Mouse (Mus musculus) gastrocnemius, adult 2 months (tissue): ENCODE data around the gene Hes1. TPM values are rescaled to one million over a fixed set of nuclear protein-coding genes. Genes with fewer than 3 reads are reported as not detected.

Experiments used
- DNase-seq: peaks from one replicate; pipeline ENCODE4 v3.0.0; 2022
- H3K27ac ChIP-seq: fragments of 200-600 bp; 2 replicates; pipeline ENCODE4 v1.8.1; 2022; ENCODE audit warnings: mild to moderate bottlenecking
- H3K4me3 ChIP-seq: fragments of 200-600 bp; 2 replicates; pipeline ENCODE4 v1.8.1; 2022; ENCODE audit warnings: mild to moderate bottlenecking, moderate library complexity
- CTCF ChIP-seq: fragments of 200-600 bp; IDR thresholded peaks from 2 replicates; pipeline ENCODE4 v1.8.1; 2022; ENCODE audit warnings: antibody characterized with exemption, mild to moderate bottlenecking, moderate library complexity
- intact Hi-C: fragments of 180-260 bp; cut with DNase I; formaldehyde crosslinking; loops from one replicate; pipeline ENCODE4 v1.15.1; 2025
- total RNA-seq, 2 experiments: library from RNA; stranded (reverse); gene quantifications; 2 replicates each; pipeline ENCODE4 v1.2.3; 2021

Hes1 gene
- total RNA-seq, 2 experiments from 2014 or later = 9.5 to 11.1 TPM

- H3K27ac ChIP-seq = peak overlapping the region; percentile 98
- intact Hi-C loops = loop anchor here (1.0 to 2.0 kb wide), 4 partner anchors 70 to 338 kb away; no protein-coding TSS in a partner anchor
- H3K4me3 ChIP-seq = peak overlapping the region; percentile 89
- DNase-seq = peak; percentile 93
- TF ChIP-seq CTCF = peak; percentile 86
Measured at GRCm38 (mm10) chr16:30066852-30067301, 2.7 kb downstream of the Hes1 start.

GRCm38 (mm10) chr16:30068041-30069020 lies 4.1 kb downstream of the Hes1 start:
- TF ChIP-seq CTCF = no peak
- Histone ChIP-seq H3K4me3 (peak overlapping the region; percentile 89), H3K27ac (peak overlapping the region; percentile 98)
- DNase-seq = peak; percentile 44
- intact Hi-C loops = loop anchor here (2.0 kb wide), 1 partner anchor 334 kb away; no protein-coding TSS in a partner anchor

- intact Hi-C loops = loop anchor here (2.0 kb wide), 1 partner anchor 335 kb away; no protein-coding TSS in a partner anchor
Measured at GRCm38 (mm10) chr16:30069580-30069949, 5.4 kb downstream of the Hes1 start.

GRCm38 (mm10) chr16:30069950-30070770 lies 6.0 kb downstream of the Hes1 start:
- H3K27ac ChIP-seq = peak overlapping the region; percentile 98
- intact Hi-C loops = loop anchor here (2.0 to 5.0 kb wide), 3 partner anchors 102 to 335 kb away; no protein-coding TSS in a partner anchor
- H3K4me3 ChIP-seq = peak overlapping the region; percentile 74
- DNase-seq = peak; percentile 95
- no peak for TF ChIP-seq CTCF

More at GRCm38 (mm10) chr16:30069580-30069949, 5.4 kb downstream of the Hes1 start:
- H3K4me3 ChIP-seq = peak overlapping the region; percentile 74
- TF ChIP-seq CTCF = no peak
- peak overlapping the region; percentile 98 for H3K27ac ChIP-seq
- no peak for DNase-seq

GRCm38 (mm10) chr16:30070771-30071191 lies 6.6 kb downstream of the Hes1 start:
- TF ChIP-seq CTCF = peak; percentile 7; the same call in 1 of the 2 replicates
- DNase-seq = no peak
- peak overlapping the region; percentile 98 for H3K27ac ChIP-seq
- intact Hi-C loops = loop anchor here (5.0 kb wide), 2 partner anchors 102 to 188 kb away; no protein-coding TSS in a partner anchor
- peak overlapping the region; percentile 74 for H3K4me3 ChIP-seq

GRCm38 (mm10) chr16:30073317-30073716 lies 9.1 kb downstream of the Hes1 start:
- Histone ChIP-seq H3K4me3 (no peak overlapping the region), H3K27ac (no peak overlapping the region)
- no peak for DNase-seq
- no peak for TF ChIP-seq CTCF
- intact Hi-C loops = loop anchor here (5.0 kb wide), 2 partner anchors 99 to 191 kb away; no protein-coding TSS in a partner anchor

GRCm38 (mm10) chr16:30081498-30081897 lies 17.3 kb downstream of the Hes1 start:
- Histone ChIP-seq H3K27ac (no peak overlapping the region), H3K4me3 (no peak overlapping the region)
- intact Hi-C loops = no loop called here
- TF ChIP-seq CTCF = no peak
- DNase-seq = no peak

- no peak for TF ChIP-seq CTCF
- no peak overlapping the region for H3K4me3 ChIP-seq
- no peak overlapping the region for H3K27ac ChIP-seq
- intact Hi-C loops = no loop called here
- no peak for DNase-seq
Measured at GRCm38 (mm10) chr16:30081980-30082379, 17.8 kb downstream of the Hes1 start.

- DNase-seq = no peak
- no peak for TF ChIP-seq CTCF
- intact Hi-C loops = no loop called here
- Histone ChIP-seq H3K4me3 (no peak overlapping the region), H3K27ac (no peak overlapping the region)
Measured at GRCm38 (mm10) chr16:30082965-30083364, 18.8 kb downstream of the Hes1 start.

- intact Hi-C loops = no loop called here
- no peak for DNase-seq
- no peak overlapping the region for H3K27ac ChIP-seq
- TF ChIP-seq CTCF = no peak
- H3K4me3 ChIP-seq = no peak overlapping the region
Measured at GRCm38 (mm10) chr16:30083536-30083935, 19.4 kb downstream of the Hes1 start.

- TF ChIP-seq CTCF = no peak
- H3K4me3 ChIP-seq = no peak overlapping the region
- intact Hi-C loops = no loop called here
- DNase-seq = no peak
- no peak overlapping the region for H3K27ac ChIP-seq
Measured at GRCm38 (mm10) chr16:30088646-30089045, 24.5 kb downstream of the Hes1 start.

GRCm38 (mm10) chr16:30090200-30090865 lies 26.1 kb downstream of the Hes1 start:
- no peak overlapping the region for H3K4me3 ChIP-seq
- no peak overlapping the region for H3K27ac ChIP-seq
- TF ChIP-seq CTCF = no peak
- no peak for DNase-seq
- intact Hi-C loops = no loop called here
